Mouse (Mus musculus): ENCODE results near the gene Nedd9.

Gene Nedd9

GRCm38 (mm10) chr13:41339653-41340351 lies 147.4 kb downstream of the Nedd9 start:
- DNase-seq, result peak; percentile 96

- no peak for DNase-seq
Observed at GRCm38 (mm10) chr13:41339195-41339594, 148.0 kb downstream of the Nedd9 start.

- peak; percentile 93 for DNase-seq
Observed at GRCm38 (mm10) chr13:41337407-41337806, 149.8 kb downstream of the Nedd9 start.

- peak; percentile 99 for DNase-seq
Observed at GRCm38 (mm10) chr13:41336260-41336659, 150.9 kb downstream of the Nedd9 start.

- DNase-seq, result peak; percentile 90
Observed at GRCm38 (mm10) chr13:41335767-41336166, 151.4 kb downstream of the Nedd9 start.

GRCm38 (mm10) chr13:41334641-41335000 lies 152.5 kb downstream of the Nedd9 start:
- DNase-seq, result peak; percentile 94

- peak; percentile 90 for DNase-seq
Observed at GRCm38 (mm10) chr13:41333889-41334640, 153.1 kb downstream of the Nedd9 start.

- peak; percentile 87 for DNase-seq
Observed at GRCm38 (mm10) chr13:41331671-41332340, 155.4 kb downstream of the Nedd9 start.

- peak; percentile 86 for DNase-seq
Observed at GRCm38 (mm10) chr13:41330589-41331345, 156.4 kb downstream of the Nedd9 start.

GRCm38 (mm10) chr13:41330051-41330450 lies 157.1 kb downstream of the Nedd9 start:
- peak; percentile 68 for DNase-seq

GRCm38 (mm10) chr13:41328481-41328880 lies 158.7 kb downstream of the Nedd9 start:
- DNase-seq, result peak; percentile 62

- peak; percentile 55 for DNase-seq
Observed at GRCm38 (mm10) chr13:41327546-41327945, 159.6 kb downstream of the Nedd9 start.

- peak; percentile 73 for DNase-seq
Observed at GRCm38 (mm10) chr13:41326134-41326533, 161.0 kb downstream of the Nedd9 start.

GRCm38 (mm10) chr13:41325346-41325745 lies 161.8 kb downstream of the Nedd9 start:
- DNase-seq, result peak; percentile 61

GRCm38 (mm10) chr13:41324631-41325030 lies 162.5 kb downstream of the Nedd9 start:
- peak; percentile 62 for DNase-seq

- no peak for DNase-seq
Observed at GRCm38 (mm10) chr13:41321433-41321832, 165.7 kb downstream of the Nedd9 start.

- DNase-seq, result no peak
Observed at GRCm38 (mm10) chr13:41320749-41321148, 166.4 kb downstream of the Nedd9 start.

- DNase-seq, result peak; percentile 96
Observed at GRCm38 (mm10) chr13:41302716-41303115, 184.4 kb downstream of the Nedd9 start.

GRCm38 (mm10) chr13:41300037-41300436 lies 187.1 kb downstream of the Nedd9 start:
- DNase-seq, result peak; percentile 83

- DNase-seq, result peak; percentile 40
Observed at GRCm38 (mm10) chr13:41298996-41299395, 188.2 kb downstream of the Nedd9 start.

- DNase-seq, result no peak
Observed at GRCm38 (mm10) chr13:41298533-41298932, 188.6 kb downstream of the Nedd9 start.

GRCm38 (mm10) chr13:41296396-41296795 lies 190.8 kb downstream of the Nedd9 start:
- peak; percentile 88 for DNase-seq

- peak; percentile 97 for DNase-seq
Observed at GRCm38 (mm10) chr13:41295886-41296285, 191.3 kb downstream of the Nedd9 start.
